Mouse (Mus musculus): ENCODE results near the gene Dnm3.

DNA sequence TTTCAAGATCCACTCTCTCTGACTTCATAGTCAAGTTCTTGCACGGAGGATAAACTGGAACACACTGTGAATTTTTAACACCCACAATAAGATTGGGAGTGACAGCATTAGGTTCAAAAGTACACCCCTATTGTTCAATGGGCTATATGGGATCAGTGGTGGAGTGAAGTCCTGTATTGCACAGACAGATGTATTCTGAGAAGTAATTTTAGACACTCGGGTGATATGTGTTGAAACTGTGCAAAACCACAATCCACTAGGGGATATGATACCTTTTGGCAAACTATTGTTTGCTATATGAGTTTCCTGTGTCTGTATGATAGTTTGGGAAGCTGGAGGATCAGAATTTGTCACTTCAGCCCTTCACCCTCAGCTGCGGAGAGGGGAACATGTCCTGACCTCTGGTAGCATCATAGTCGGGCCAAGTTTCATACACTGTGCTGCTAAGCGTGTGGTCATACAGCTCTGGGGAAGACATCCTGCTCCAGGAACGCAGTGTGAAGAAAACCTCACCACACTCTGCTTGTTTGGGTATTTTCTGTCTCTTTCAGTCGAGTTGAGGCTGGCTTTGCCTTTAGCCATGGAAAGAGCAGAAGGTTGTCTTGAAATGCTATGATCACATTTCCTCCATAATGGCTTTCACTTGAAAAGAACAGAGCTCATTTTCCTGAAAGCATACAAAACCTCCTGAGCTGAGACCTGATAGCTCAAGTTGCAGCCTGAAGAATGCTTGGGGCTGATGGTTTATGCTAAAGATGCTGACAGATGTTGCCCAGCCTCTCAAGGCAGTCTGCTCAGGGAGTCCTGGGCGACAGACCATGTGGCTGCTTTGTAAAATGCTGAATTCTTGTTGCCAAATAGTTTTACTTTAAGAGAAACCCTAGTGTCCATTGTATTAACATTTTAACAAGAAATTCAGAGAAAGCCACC lies 433.8 kb downstream of the Dnm3 start:
- TF ChIP-seq CTCF (IDR thresholded peaks at IDR 0.05; ENCODE audit: insufficient read depth, low read length) (no peak), POLR2A (IDR thresholded peaks at IDR 0.05; ENCODE audit: borderline replicate concordance, extremely low read depth, low read depth, low read length) (no peak)

Measured in lung, adult 2 months (tissue).